Mouse (Mus musculus) G1E (cell line): ENCODE data around the gene Naa80.

Source experiments
- CTCF ChIP-seq: IDR thresholded peaks from 2 replicates; pipeline ENCODE4 v1.5.1; 2012; ENCODE audit warnings: low read depth, low read length, inconsistent platforms, mixed read lengths
- POLR2AphosphoS5 ChIP-seq: IDR thresholded peaks from 2 replicates; pipeline ENCODE4 v1.6.1; 2012; ENCODE audit warnings: low read depth, low read length, inconsistent platforms; ENCODE audit not compliant: insufficient replicate concordance

- no peak for TF ChIP-seq CTCF
- no peak for TF ChIP-seq POLR2AphosphoS5
Observed at GRCm38 (mm10) chr9:107555031-107555457, 23.6 kb upstream of the Naa80 start.
